Mouse (Mus musculus): ENCODE data around the gene Myo18b. TPM values are rescaled to one million over a fixed set of nuclear protein-coding genes. Genes with fewer than 3 reads are reported as not detected.

The Myo18b gene
- polyA plus RNA-seq, 1 experiment from 2014 or later, result 0.80 TPM

GRCm38 (mm10) chr5:112747306-112747930 lies 148.7 kb downstream of the Myo18b start:
- H3K36me3 ChIP-seq (ENCODE audit: insufficient read depth), result no peaks in the 10 kb centered on the region
- peaks cover 8% of the 10 kb centered on the region; the same call in 1 of the 2 replicates for H3K27me3 ChIP-seq (ENCODE audit: insufficient read depth, low read length)
- DNase-seq (no peak), ATAC-seq (ENCODE audit: insufficient read depth) (no peak)
- WGBS, result 52% methylated on average over 8 of the region's 8 CpGs
- no peak overlapping the region for H3K9ac ChIP-seq
- no peaks in the 10 kb centered on the region; the same call in 1 of the 2 replicates for H3K9me3 ChIP-seq (ENCODE audit: low read depth, low read length)
- H3K4me3 ChIP-seq (ENCODE audit: low read depth, low read length), result no peak overlapping the region
- H3K4me1 ChIP-seq (ENCODE audit: insufficient read depth), result no peaks in the 10 kb centered on the region
- no peak for TF ChIP-seq CTCF (IDR thresholded peaks at IDR 0.05; ENCODE audit: low read depth)
- no peak overlapping the region for H3K4me2 ChIP-seq
- H3K27ac ChIP-seq (ENCODE audit: low read depth), result no peak overlapping the region

- H3K9ac ChIP-seq, result no peak overlapping the region
- TF ChIP-seq CTCF (IDR thresholded peaks at IDR 0.05; ENCODE audit: low read depth), result no peak
- WGBS, result 73% methylated on average over 6 of the region's 6 CpGs
These were observed 151.0 kb downstream of the Myo18b start for GRCm38 (mm10) chr5:112745176-112745575.

GRCm38 (mm10) chr5:112744571-112744970 lies 151.6 kb downstream of the Myo18b start:
- DNase-seq, result no peak
- Histone ChIP-seq H3K9me3 (ENCODE audit: low read depth, low read length) (no peaks in the 10 kb centered on the region; the same call in 1 of the 2 replicates), H3K36me3 (ENCODE audit: insufficient read depth) (no peaks in the 10 kb centered on the region), H3K27me3 (ENCODE audit: insufficient read depth, low read length) (peaks cover 8% of the 10 kb centered on the region; the same call in 1 of the 2 replicates), H3K4me2 (no peak overlapping the region), H3K4me3 (ENCODE audit: low read depth, low read length) (no peak overlapping the region), H3K27ac (ENCODE audit: low read depth) (no peak overlapping the region), H3K9ac (no peak overlapping the region), H3K4me1 (ENCODE audit: insufficient read depth) (no peaks in the 10 kb centered on the region)
- TF ChIP-seq CTCF (IDR thresholded peaks at IDR 0.05; ENCODE audit: low read depth), result no peak
- no peak for ATAC-seq (ENCODE audit: insufficient read depth)
- 80% methylated on average over 11 of the region's 11 CpGs for WGBS

More at GRCm38 (mm10) chr5:112745176-112745575, 151.0 kb downstream of the Myo18b start:
- no peak overlapping the region for H3K4me2 ChIP-seq
- H3K4me3 ChIP-seq (ENCODE audit: low read depth, low read length), result no peak overlapping the region
- H3K36me3 ChIP-seq (ENCODE audit: insufficient read depth), result no peaks in the 10 kb centered on the region
- no peaks in the 10 kb centered on the region; the same call in 1 of the 2 replicates for H3K9me3 ChIP-seq (ENCODE audit: low read depth, low read length)
- no peaks in the 10 kb centered on the region for H3K4me1 ChIP-seq (ENCODE audit: insufficient read depth)
- no peak overlapping the region for H3K27ac ChIP-seq (ENCODE audit: low read depth)
- peaks cover 8% of the 10 kb centered on the region; the same call in 1 of the 2 replicates for H3K27me3 ChIP-seq (ENCODE audit: insufficient read depth, low read length)
- no peak for ATAC-seq (ENCODE audit: insufficient read depth)
- DNase-seq, result no peak

GRCm38 (mm10) chr5:112743121-112743520 lies 153.0 kb downstream of the Myo18b start:
- Histone ChIP-seq H3K27ac (ENCODE audit: low read depth) (no peak overlapping the region), H3K27me3 (ENCODE audit: insufficient read depth, low read length) (peaks cover 8% of the 10 kb centered on the region; the same call in 1 of the 2 replicates), H3K36me3 (ENCODE audit: insufficient read depth) (no peaks in the 10 kb centered on the region), H3K9ac (no peak overlapping the region), H3K4me1 (ENCODE audit: insufficient read depth) (no peaks in the 10 kb centered on the region), H3K4me3 (ENCODE audit: low read depth, low read length) (no peak overlapping the region), H3K4me2 (no peak overlapping the region), H3K9me3 (ENCODE audit: low read depth, low read length) (no peaks in the 10 kb centered on the region; the same call in 1 of the 2 replicates)
- 50% methylated on average over 9 of the region's 9 CpGs for WGBS
- TF ChIP-seq CTCF (IDR thresholded peaks at IDR 0.05; ENCODE audit: low read depth), result no peak
- ATAC-seq (ENCODE audit: insufficient read depth), result no peak
- DNase-seq, result no peak

- no peak overlapping the region for H3K4me3 ChIP-seq (ENCODE audit: low read depth, low read length)
- H3K4me2 ChIP-seq, result no peak overlapping the region
- H3K9me3 ChIP-seq (ENCODE audit: low read depth, low read length), result no peaks in the 10 kb centered on the region
- no peaks in the 10 kb centered on the region for H3K27me3 ChIP-seq (ENCODE audit: insufficient read depth, low read length)
- DNase-seq (no peak), ATAC-seq (ENCODE audit: insufficient read depth) (no peak)
- 73% methylated on average over 12 of the region's 12 CpGs for WGBS
- no peak; the same call in 1 of the 2 replicates for TF ChIP-seq CTCF (IDR thresholded peaks at IDR 0.05; ENCODE audit: low read depth)
- no peak overlapping the region for H3K27ac ChIP-seq (ENCODE audit: low read depth)
- no peaks in the 10 kb centered on the region for H3K4me1 ChIP-seq (ENCODE audit: insufficient read depth)
- no peaks in the 10 kb centered on the region for H3K36me3 ChIP-seq (ENCODE audit: insufficient read depth)
- no peak overlapping the region for H3K9ac ChIP-seq
These were observed 155.5 kb downstream of the Myo18b start for GRCm38 (mm10) chr5:112740651-112741050.

GRCm38 (mm10) chr5:112735040-112735439 lies 161.1 kb downstream of the Myo18b start:
- DNase-seq, result no peak
- H3K4me2 ChIP-seq, result no peak overlapping the region
- H3K9ac ChIP-seq, result no peak overlapping the region
- no peak overlapping the region for H3K4me3 ChIP-seq (ENCODE audit: low read depth, low read length)
- no peaks in the 10 kb centered on the region for H3K4me1 ChIP-seq (ENCODE audit: insufficient read depth)
- no peak overlapping the region for H3K27ac ChIP-seq (ENCODE audit: low read depth)
- H3K9me3 ChIP-seq (ENCODE audit: low read depth, low read length), result no peaks in the 10 kb centered on the region
- H3K27me3 ChIP-seq (ENCODE audit: insufficient read depth, low read length), result no peaks in the 10 kb centered on the region
- ATAC-seq (ENCODE audit: insufficient read depth), result no peak
- WGBS, result 77% methylated on average over 5 of the region's 5 CpGs
- no peaks in the 10 kb centered on the region for H3K36me3 ChIP-seq (ENCODE audit: insufficient read depth)
- no peak for TF ChIP-seq CTCF (IDR thresholded peaks at IDR 0.05; ENCODE audit: low read depth)

GRCm38 (mm10) chr5:112730604-112731003 lies 165.6 kb downstream of the Myo18b start:
- DNase-seq (no peak), ATAC-seq (ENCODE audit: insufficient read depth) (no peak)
- no peaks in the 10 kb centered on the region for H3K27me3 ChIP-seq (ENCODE audit: insufficient read depth, low read length)
- H3K36me3 ChIP-seq (ENCODE audit: insufficient read depth), result no peaks in the 10 kb centered on the region
- no peak overlapping the region for H3K4me3 ChIP-seq (ENCODE audit: low read depth, low read length)
- no peak overlapping the region for H3K27ac ChIP-seq (ENCODE audit: low read depth)
- no peak for TF ChIP-seq CTCF (IDR thresholded peaks at IDR 0.05; ENCODE audit: low read depth)
- H3K9ac ChIP-seq, result no peak overlapping the region
- H3K4me1 ChIP-seq (ENCODE audit: insufficient read depth), result no peaks in the 10 kb centered on the region
- 23% methylated on average over 10 of the region's 10 CpGs for WGBS
- no peaks in the 10 kb centered on the region for H3K9me3 ChIP-seq (ENCODE audit: low read depth, low read length)
- H3K4me2 ChIP-seq, result no peak overlapping the region
